Mouse (Mus musculus) G1E (cell line): ENCODE results near the gene Bmpr1b.

Source experiments
- CTCF ChIP-seq: IDR thresholded peaks from 2 replicates; pipeline ENCODE4 v1.5.1; 2012; ENCODE audit warnings: low read depth, low read length, inconsistent platforms, mixed read lengths
- POLR2AphosphoS5 ChIP-seq: IDR thresholded peaks from 2 replicates; pipeline ENCODE4 v1.6.1; 2012; ENCODE audit warnings: low read depth, low read length, inconsistent platforms; ENCODE audit not compliant: insufficient replicate concordance

DNA sequence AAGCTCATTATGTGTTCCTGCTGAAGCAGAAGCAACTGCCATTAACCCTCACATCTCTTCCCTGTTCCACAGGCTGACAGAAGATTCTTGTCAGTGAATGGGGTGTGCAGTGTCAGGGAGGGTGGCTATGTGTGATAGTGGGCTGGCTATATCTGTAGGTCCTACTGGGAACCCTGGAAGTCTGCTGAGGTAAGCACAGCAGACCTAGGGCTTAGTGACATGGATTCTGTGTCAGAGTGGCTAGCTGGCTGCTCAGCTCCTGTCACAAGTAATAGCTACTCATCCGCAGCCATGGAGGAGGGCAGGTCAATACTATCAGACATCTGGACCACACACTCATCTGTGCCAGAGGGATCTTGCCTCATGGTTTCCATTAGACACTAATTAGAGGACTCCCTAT is 354.4 kb downstream of the Bmpr1b start:
- TF ChIP-seq CTCF (no peak), POLR2AphosphoS5 (no peak)
